Mouse (Mus musculus): ENCODE measurements at regions not wholly inside any gene's neighbourhood (a gene's known extent, or its start where the extent isn't known, plus 50 kb on each side); places are given as distances from the start of the nearest gene placed in this dataset.

DNA sequence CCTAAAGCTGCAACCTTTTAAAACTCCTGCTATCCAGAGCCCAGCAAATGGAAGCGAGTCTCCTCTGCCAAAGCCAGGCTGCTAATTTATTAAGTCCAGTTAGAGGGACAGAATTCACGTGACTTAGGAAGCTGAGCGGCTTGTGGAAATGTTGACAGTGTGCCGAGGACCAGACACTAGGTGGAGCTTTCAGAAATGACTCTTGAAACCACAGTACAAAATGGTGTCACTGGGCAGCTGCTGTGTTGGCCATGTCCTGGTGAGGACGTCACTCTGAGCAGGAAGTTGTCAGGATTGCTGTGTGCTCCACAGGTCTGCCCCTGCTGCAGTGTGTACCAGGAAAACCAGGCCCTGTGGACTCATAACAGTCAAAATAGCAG lies 84.3 kb upstream of the Pik3cg start:
- H3K36me3 ChIP-seq (ENCODE audit: control insufficient read depth, insufficient read depth, low read length), result no peaks in the 10 kb centered on the region
- WGBS, result 69% methylated on average over 5 of the region's 5 CpGs
- H3K9ac ChIP-seq (ENCODE audit: low read length), result no peak overlapping the region
- no peak overlapping the region for H3K4me3 ChIP-seq (ENCODE audit: low read depth, low read length)
- no peaks in the 10 kb centered on the region for H3K27me3 ChIP-seq (ENCODE audit: control insufficient read depth, insufficient read depth, low read length)
- H3K4me1 ChIP-seq (replicated peaks; ENCODE audit: control insufficient read depth, insufficient read depth, low read length), result no peaks in the 10 kb centered on the region
- H3K27ac ChIP-seq (ENCODE audit: low read depth, low read length), result no peak overlapping the region
- no peak for DNase-seq (ENCODE audit: low spot score)
- H3K4me2 ChIP-seq (ENCODE audit: low read depth, low read length, severe bottlenecking), result no peak overlapping the region
- no peaks in the 10 kb centered on the region for H3K9me3 ChIP-seq (ENCODE audit: control insufficient read depth, low read length)
- no peak for ATAC-seq (replicated peaks; ENCODE audit: low FRiP score)

DNA sequence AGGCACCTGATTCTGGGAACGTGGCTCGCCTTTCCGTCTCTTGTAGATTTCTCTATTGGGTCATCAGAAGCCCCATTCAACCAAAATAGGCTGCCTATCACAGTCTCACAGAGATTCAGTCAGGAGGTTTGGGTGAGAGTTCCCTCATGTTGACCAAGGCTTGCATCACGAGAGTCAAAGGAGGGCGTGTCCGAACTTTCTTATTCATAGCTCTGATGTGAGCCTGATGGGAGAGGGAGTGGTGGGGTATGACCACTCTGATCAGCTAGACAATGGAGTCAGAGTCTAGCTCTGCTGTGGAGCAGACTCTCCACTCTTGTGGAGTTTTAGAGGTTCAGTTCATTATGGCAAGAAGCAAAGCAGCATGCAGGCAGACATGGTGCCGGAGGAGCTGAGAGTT lies 81.1 kb upstream of the Ccdc71l start:
- DNase-seq (ENCODE audit: low spot score), result no peak
- no peak for ATAC-seq (replicated peaks; ENCODE audit: low FRiP score)
- WGBS, result 94% methylated on average over 7 of the region's 7 CpGs
- H3K9me3 ChIP-seq (ENCODE audit: control insufficient read depth, low read length), result no peaks in the 10 kb centered on the region
- H3K27ac ChIP-seq (ENCODE audit: low read depth, low read length), result no peak overlapping the region
- H3K4me1 ChIP-seq (replicated peaks; ENCODE audit: control insufficient read depth, insufficient read depth, low read length), result no peaks in the 10 kb centered on the region
- H3K4me3 ChIP-seq (ENCODE audit: low read depth, low read length), result no peak overlapping the region
- no peaks in the 10 kb centered on the region for H3K27me3 ChIP-seq (ENCODE audit: control insufficient read depth, insufficient read depth, low read length)
- no peak overlapping the region for H3K4me2 ChIP-seq (ENCODE audit: low read depth, low read length, severe bottlenecking)
- H3K9ac ChIP-seq (ENCODE audit: low read length), result no peak overlapping the region
- H3K36me3 ChIP-seq (ENCODE audit: control insufficient read depth, insufficient read depth, low read length), result no peaks in the 10 kb centered on the region

DNA sequence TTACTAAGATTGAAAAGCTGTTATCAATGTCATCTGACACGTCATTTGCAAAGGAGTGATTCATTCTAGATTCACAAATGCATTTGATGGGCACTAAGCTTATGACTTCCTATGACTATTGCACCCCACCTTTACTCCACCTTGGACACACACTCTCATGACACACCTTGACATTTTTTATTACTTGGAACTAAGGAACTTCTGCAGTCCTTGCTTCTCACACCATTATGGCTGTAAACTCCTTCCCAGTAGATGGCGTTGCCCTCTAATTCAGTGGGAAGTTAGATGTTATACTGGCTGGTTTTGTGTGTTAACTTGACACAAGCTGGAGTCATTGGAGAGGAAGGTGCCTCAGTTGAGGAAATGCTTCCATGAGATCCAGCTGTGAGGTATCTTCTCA lies 78.8 kb upstream of the Ccdc71l start:
- no peak overlapping the region for H3K4me3 ChIP-seq (ENCODE audit: low read depth, low read length)
- no peaks in the 10 kb centered on the region for H3K27me3 ChIP-seq (ENCODE audit: control insufficient read depth, insufficient read depth, low read length)
- no peak overlapping the region for H3K27ac ChIP-seq (ENCODE audit: low read depth, low read length)
- no peaks in the 10 kb centered on the region for H3K36me3 ChIP-seq (ENCODE audit: control insufficient read depth, insufficient read depth, low read length)
- WGBS, result 85% methylated on average over 2 of the region's 2 CpGs
- no peak for ATAC-seq (replicated peaks; ENCODE audit: low FRiP score)
- H3K4me2 ChIP-seq (ENCODE audit: low read depth, low read length, severe bottlenecking), result no peak overlapping the region
- H3K4me1 ChIP-seq (replicated peaks; ENCODE audit: control insufficient read depth, insufficient read depth, low read length), result no peaks in the 10 kb centered on the region
- no peak for DNase-seq (ENCODE audit: low spot score)
- H3K9ac ChIP-seq (ENCODE audit: low read length), result no peak overlapping the region
- no peaks in the 10 kb centered on the region for H3K9me3 ChIP-seq (ENCODE audit: control insufficient read depth, low read length)

DNA sequence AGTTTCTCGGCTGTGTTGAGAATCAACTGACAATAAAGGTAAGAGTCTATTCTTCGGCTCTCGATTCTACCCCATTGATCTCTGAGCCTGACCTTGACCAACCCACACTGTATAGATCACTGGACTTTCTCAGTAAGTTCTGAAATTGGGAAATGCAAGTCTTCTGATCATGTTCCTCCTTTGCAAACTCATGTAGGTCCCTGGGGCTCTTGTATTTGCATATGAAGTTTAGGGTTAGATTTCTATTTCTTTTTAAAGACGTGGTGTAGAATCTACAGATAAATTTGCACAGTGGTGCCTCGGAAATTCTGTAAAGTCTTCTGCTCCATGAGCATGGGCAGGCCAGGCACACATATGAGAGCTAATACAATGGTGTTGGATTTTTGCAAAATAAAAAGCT lies 72.8 kb upstream of the Ccdc71l start:
- no peak overlapping the region for H3K4me2 ChIP-seq (ENCODE audit: low read depth, low read length, severe bottlenecking)
- H3K9ac ChIP-seq (ENCODE audit: low read length), result no peak overlapping the region
- no peaks in the 10 kb centered on the region for H3K27me3 ChIP-seq (ENCODE audit: control insufficient read depth, insufficient read depth, low read length)
- H3K4me1 ChIP-seq (replicated peaks; ENCODE audit: control insufficient read depth, insufficient read depth, low read length), result no peaks in the 10 kb centered on the region
- DNase-seq (ENCODE audit: low spot score), result no peak
- WGBS, result 87% methylated on average over 5 of the region's 5 CpGs
- no peaks in the 10 kb centered on the region for H3K36me3 ChIP-seq (ENCODE audit: control insufficient read depth, insufficient read depth, low read length)
- H3K27ac ChIP-seq (ENCODE audit: low read depth, low read length), result no peak overlapping the region
- ATAC-seq (replicated peaks; ENCODE audit: low FRiP score), result no peak
- H3K9me3 ChIP-seq (ENCODE audit: control insufficient read depth, low read length), result no peaks in the 10 kb centered on the region
- no peak overlapping the region for H3K4me3 ChIP-seq (ENCODE audit: low read depth, low read length)

DNA sequence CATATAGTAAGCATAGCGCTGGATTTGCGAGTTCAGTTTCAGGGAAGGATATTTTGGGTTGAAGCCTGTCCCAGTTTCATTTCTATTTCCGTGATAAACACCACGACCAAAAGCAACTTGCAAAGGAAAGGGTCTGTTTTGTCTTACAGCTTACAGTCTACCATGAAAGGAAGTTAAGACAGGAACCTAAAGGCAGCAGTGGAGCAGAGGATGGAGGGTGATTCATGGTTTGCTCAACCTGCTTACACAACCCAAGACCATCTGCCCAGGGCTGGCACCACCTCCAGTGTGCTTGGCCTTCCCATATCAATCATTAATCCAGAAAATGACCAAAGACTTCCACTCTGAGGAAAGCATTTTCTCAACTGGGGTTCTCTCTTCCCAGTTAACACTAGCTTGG lies 72.2 kb upstream of the Ccdc71l start:
- no peak overlapping the region for H3K9ac ChIP-seq (ENCODE audit: low read length)
- DNase-seq (ENCODE audit: low spot score), result no peak
- no peaks in the 10 kb centered on the region for H3K36me3 ChIP-seq (ENCODE audit: control insufficient read depth, insufficient read depth, low read length)
- no peak overlapping the region for H3K4me3 ChIP-seq (ENCODE audit: low read depth, low read length)
- no peaks in the 10 kb centered on the region for H3K27me3 ChIP-seq (ENCODE audit: control insufficient read depth, insufficient read depth, low read length)
- ATAC-seq (replicated peaks; ENCODE audit: low FRiP score), result no peak
- H3K27ac ChIP-seq (ENCODE audit: low read depth, low read length), result no peak overlapping the region
- WGBS, result 95% methylated on average over 4 of the region's 4 CpGs
- H3K4me2 ChIP-seq (ENCODE audit: low read depth, low read length, severe bottlenecking), result no peak overlapping the region
- no peaks in the 10 kb centered on the region for H3K9me3 ChIP-seq (ENCODE audit: control insufficient read depth, low read length)
- no peaks in the 10 kb centered on the region for H3K4me1 ChIP-seq (replicated peaks; ENCODE audit: control insufficient read depth, insufficient read depth, low read length)

DNA sequence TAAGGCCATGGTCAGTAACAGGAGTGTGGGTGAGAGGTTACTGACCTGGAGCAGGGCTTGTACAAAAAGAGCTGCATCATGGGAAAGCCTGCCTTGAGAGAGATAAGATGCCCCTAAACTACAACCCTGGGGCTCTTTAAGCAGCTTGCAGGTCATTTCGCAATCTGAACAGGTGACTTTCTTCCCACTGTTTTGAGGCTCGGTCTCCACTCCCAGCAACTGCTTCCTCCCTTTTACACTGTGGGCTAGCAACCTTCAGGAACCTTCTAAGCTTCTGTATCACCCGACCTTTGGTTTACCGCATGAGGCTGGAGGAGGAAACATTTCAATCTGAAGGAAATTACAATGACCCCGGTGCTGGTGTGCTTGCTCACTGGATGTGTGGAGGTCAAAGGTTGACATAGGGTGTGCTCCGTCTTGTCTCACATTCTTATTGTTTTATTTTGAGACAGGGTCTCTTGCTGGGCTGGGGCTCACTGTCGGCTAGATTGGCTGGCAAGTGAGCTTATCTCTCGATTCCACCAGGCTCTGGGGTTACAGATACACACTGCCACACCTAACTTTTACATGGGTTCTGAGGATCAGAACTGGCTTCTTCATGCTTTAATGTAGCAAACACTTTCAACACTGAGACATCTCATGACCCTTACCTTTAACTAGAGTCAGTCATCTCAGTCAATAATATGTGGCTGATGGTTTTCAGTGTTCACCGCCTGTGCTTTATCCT lies 71.1 kb upstream of the Ccdc71l start:
- no peaks in the 10 kb centered on the region for H3K27me3 ChIP-seq (ENCODE audit: control insufficient read depth, insufficient read depth, low read length)
- no peak for DNase-seq (ENCODE audit: low spot score)
- no peak for ATAC-seq (replicated peaks; ENCODE audit: low FRiP score)
- H3K4me3 ChIP-seq (ENCODE audit: low read depth, low read length), result no peak overlapping the region
- H3K36me3 ChIP-seq (ENCODE audit: control insufficient read depth, insufficient read depth, low read length), result no peaks in the 10 kb centered on the region
- no peak overlapping the region for H3K4me2 ChIP-seq (ENCODE audit: low read depth, low read length, severe bottlenecking)
- H3K4me1 ChIP-seq (replicated peaks; ENCODE audit: control insufficient read depth, insufficient read depth, low read length), result no peaks in the 10 kb centered on the region
- WGBS, result 82% methylated on average over 9 of the region's 9 CpGs
- no peak overlapping the region for H3K9ac ChIP-seq (ENCODE audit: low read length)
- no peak overlapping the region for H3K27ac ChIP-seq (ENCODE audit: low read depth, low read length)
- no peaks in the 10 kb centered on the region for H3K9me3 ChIP-seq (ENCODE audit: control insufficient read depth, low read length)

DNA sequence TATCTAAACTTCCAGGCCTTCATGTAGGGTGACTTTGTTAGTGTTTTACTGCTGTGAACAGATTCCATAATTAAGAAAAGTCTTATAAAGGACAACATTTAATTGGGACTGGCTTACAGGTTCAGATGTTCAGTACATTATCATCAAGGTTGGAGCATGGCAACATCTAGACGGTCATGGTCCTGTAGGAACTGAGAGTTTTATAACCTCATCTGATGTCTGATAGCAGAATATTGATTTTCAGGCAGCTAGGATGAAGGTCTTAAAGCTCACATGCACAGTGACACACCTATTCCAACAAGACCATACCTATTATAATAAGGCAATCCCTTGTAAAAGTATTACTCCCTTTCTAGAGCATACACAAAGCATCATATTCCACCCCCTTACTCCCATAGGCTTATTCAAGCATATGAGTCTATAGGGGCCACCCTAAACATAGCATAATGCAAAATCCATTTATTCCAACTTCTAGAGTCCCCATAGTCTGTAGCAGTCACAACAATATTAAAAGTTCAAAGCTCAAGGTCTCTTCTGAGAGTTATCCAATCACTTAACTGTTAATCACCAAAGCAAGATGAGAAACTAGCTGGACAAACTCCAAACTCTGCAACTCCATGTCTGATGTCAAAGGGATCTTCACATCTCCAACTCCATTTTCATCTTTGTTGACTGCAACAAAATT lies 63.3 kb upstream of the Ccdc71l start:
- Histone ChIP-seq H3K9me3 (ENCODE audit: control insufficient read depth, low read length) (no peaks in the 10 kb centered on the region), H3K4me2 (ENCODE audit: low read depth, low read length, severe bottlenecking) (no peak overlapping the region), H3K36me3 (ENCODE audit: control insufficient read depth, insufficient read depth, low read length) (no peaks in the 10 kb centered on the region), H3K27me3 (ENCODE audit: control insufficient read depth, insufficient read depth, low read length) (no peaks in the 10 kb centered on the region), H3K9ac (ENCODE audit: low read length) (no peak overlapping the region), H3K4me1 (replicated peaks; ENCODE audit: control insufficient read depth, insufficient read depth, low read length) (no peaks in the 10 kb centered on the region), H3K4me3 (ENCODE audit: low read depth, low read length) (no peak overlapping the region), H3K27ac (ENCODE audit: low read depth, low read length) (no peak overlapping the region)
- 94% methylated on average over 1 of the region's 1 CpGs for WGBS
- no peak for DNase-seq (ENCODE audit: low spot score)
- ATAC-seq (replicated peaks; ENCODE audit: low FRiP score), result no peak

Measured in forebrain, embryonic 11.5 days (tissue).